Mouse (Mus musculus) liver, adult 2 months (tissue): ENCODE data around the gene Macf1. TPM values are rescaled to one million over a fixed set of nuclear protein-coding genes. Genes with fewer than 3 reads are reported as not detected.
A peak's percentile ranks its signal among the peaks of the same experiment; 100 is the strongest.

Experiments used
- DNase-seq: peaks from one replicate; pipeline ENCODE4 v3.0.0-alpha.2; 2011; ENCODE audit warnings: low read depth, low spot score; ENCODE audit errors: extremely low read depth
- H3K27ac ChIP-seq: fragments of 200-500 bp; replicated peaks from 2 replicates; pipeline ENCODE4 v1.5.1; 2012; ENCODE audit warnings: low read depth, mild to moderate bottlenecking, control low read depth, inconsistent platforms, low read length; ENCODE audit not compliant: insufficient read depth
- H3K27me3 ChIP-seq: fragments of 200-500 bp; 2 replicates; pipeline ENCODE4 v1.6.1; 2012; ENCODE audit warnings: mild to moderate bottlenecking, moderate library complexity, low read length, inconsistent platforms; ENCODE audit not compliant: control insufficient read depth, insufficient read depth
- H3K36me3 ChIP-seq: fragments of 200-500 bp; 2 replicates; pipeline ENCODE4 v1.6.1; 2012; ENCODE audit warnings: low read length, inconsistent platforms; ENCODE audit not compliant: control insufficient read depth, insufficient read depth
- H3K4me1 ChIP-seq: fragments of 200-500 bp; 2 replicates; pipeline ENCODE4 v1.6.1; 2011; ENCODE audit warnings: low read length; ENCODE audit not compliant: control insufficient read depth, insufficient read depth
- H3K4me3 ChIP-seq: fragments of 200-500 bp; 2 replicates; pipeline ENCODE4 v1.5.1; 2011; ENCODE audit warnings: low read depth, mild to moderate bottlenecking, control low read depth, low read length, moderate library complexity; ENCODE audit not compliant: insufficient read depth
- H3K79me2 ChIP-seq: fragments of 200-500 bp; 2 replicates; pipeline ENCODE4 v1.6.1; 2012; ENCODE audit warnings: inconsistent platforms, mild to moderate bottlenecking, low read length, moderate library complexity; ENCODE audit not compliant: control insufficient read depth, insufficient read depth
- H3K9ac ChIP-seq: fragments of 200-500 bp; 2 replicates; pipeline ENCODE4 v1.6.1; 2012; ENCODE audit warnings: low read depth, mild to moderate bottlenecking, control low read depth, inconsistent platforms, low read length
- CTCF ChIP-seq: fragments of 200-500 bp; IDR thresholded peaks from 2 replicates; pipeline ENCODE4 v1.5.1; 2011; ENCODE audit warnings: low read depth, low read length, control low read depth
- POLR2A ChIP-seq: fragments of 200-500 bp; IDR thresholded peaks from 2 replicates; pipeline ENCODE4 v1.6.1; 2011; ENCODE audit warnings: low read length, control low read depth; ENCODE audit not compliant: insufficient read depth; ENCODE audit errors: extremely low read depth
- WGBS: fragments of 180-500 bp; shearing (Covaris S2); methylation state at CpG from one replicate; pipeline ENCODE4 v1.1.7; 2018; 5-methylcytosine and 5-hydroxymethylcytosine counted together
- polyA plus RNA-seq: library from polyadenylated mRNA; depleted of rRNA; stranded (reverse); fragments of >200 nt; gene quantifications from 2 replicates; pipeline ENCODE4 v1.2.3, GENCODE M21; 2012
- total RNA-seq: library from RNA; depleted of rRNA; stranded (reverse); fragments of >200 nt; gene quantifications from 2 replicates; pipeline ENCODE4 v1.2.3, GENCODE M21; 2014

Macf1 gene
- total and polyA plus RNA-seq, 2 experiments: 16.6 to 70.7 TPM

- Histone ChIP-seq H3K36me3 (no peaks in the 10 kb centered on the region), H3K27me3 (no peaks in the 10 kb centered on the region), H3K27ac (peak overlapping the region; percentile 21), H3K9ac (no peak overlapping the region), H3K4me3 (no peak overlapping the region), H3K79me2 (peaks cover 18% of the 10 kb centered on the region; the same call in 1 of the 2 replicates), H3K4me1 (peaks cover 20% of the 10 kb centered on the region)
- peak; percentile 42 for TF ChIP-seq CTCF
- no peak for TF ChIP-seq POLR2A
- WGBS: 17% methylated on average over 7 of the region's 7 CpGs
- peak; percentile 60 for DNase-seq
These were observed 95.5 kb downstream of the Macf1 start for GRCm38 (mm10) chr4:123588353-123589301.

- no peak for TF ChIP-seq CTCF
- no peak for TF ChIP-seq POLR2A
- DNase-seq: peak; percentile 93
- peaks cover 24% of the 10 kb centered on the region for H3K4me1 ChIP-seq
- no peak overlapping the region for H3K4me3 ChIP-seq
- H3K36me3 ChIP-seq: no peaks in the 10 kb centered on the region
- no peak overlapping the region for H3K9ac ChIP-seq
- peaks cover 13% of the 10 kb centered on the region; the same call in 1 of the 2 replicates for H3K79me2 ChIP-seq
- H3K27ac ChIP-seq: peak overlapping the region; percentile 68
- H3K27me3 ChIP-seq: no peaks in the 10 kb centered on the region
- 45% methylated on average over 3 of the region's 3 CpGs for WGBS
These were observed 96.5 kb downstream of the Macf1 start for GRCm38 (mm10) chr4:123587616-123588015.

GRCm38 (mm10) chr4:123584720-123585093, 99.5 kb downstream of the Macf1 start:
- WGBS: 72% methylated on average over 3 of the region's 3 CpGs
- DNase-seq: no peak
- no peaks in the 10 kb centered on the region for H3K36me3 ChIP-seq
- no peaks in the 10 kb centered on the region for H3K27me3 ChIP-seq
- no peak overlapping the region for H3K4me3 ChIP-seq
- peaks cover 16% of the 10 kb centered on the region; the same call in 1 of the 2 replicates for H3K79me2 ChIP-seq
- no peak overlapping the region for H3K9ac ChIP-seq
- no peak for TF ChIP-seq CTCF
- no peak for TF ChIP-seq POLR2A
- H3K4me1 ChIP-seq: peaks cover 23% of the 10 kb centered on the region
- no peak overlapping the region for H3K27ac ChIP-seq

- 64% methylated on average over 8 of the region's 8 CpGs for WGBS
- TF ChIP-seq CTCF: peak; percentile 21; the same call in 1 of the 2 replicates
- TF ChIP-seq POLR2A: no peak
- Histone ChIP-seq H3K79me2 (peaks cover 16% of the 10 kb centered on the region; the same call in 1 of the 2 replicates), H3K27me3 (no peaks in the 10 kb centered on the region), H3K4me3 (no peak overlapping the region), H3K9ac (no peak overlapping the region), H3K36me3 (no peaks in the 10 kb centered on the region), H3K4me1 (peaks cover 21% of the 10 kb centered on the region), H3K27ac (no peak overlapping the region)
- DNase-seq: no peak
These were observed 100.0 kb downstream of the Macf1 start for GRCm38 (mm10) chr4:123584084-123584719.

- Histone ChIP-seq H3K79me2 (peaks cover 16% of the 10 kb centered on the region), H3K36me3 (no peaks in the 10 kb centered on the region; the same call in 1 of the 2 replicates), H3K27me3 (no peaks in the 10 kb centered on the region), H3K4me3 (no peak overlapping the region), H3K9ac (no peak overlapping the region), H3K27ac (no peak overlapping the region), H3K4me1 (peaks cover 16% of the 10 kb centered on the region; the same call in 1 of the 2 replicates)
- no peak for TF ChIP-seq CTCF
- no peak for TF ChIP-seq POLR2A
- 59% methylated on average over 2 of the region's 2 CpGs for WGBS
- DNase-seq: no peak
These were observed 106.6 kb downstream of the Macf1 start for GRCm38 (mm10) chr4:123577469-123578088.
